Mouse (Mus musculus): ENCODE results near the gene Khdrbs1. TPM values are rescaled to one million over a fixed set of nuclear protein-coding genes. Genes with fewer than 3 reads are reported as not detected.
"Not testable (repeated sequence)": the region's sequence is repeated elsewhere in the genome, so short reads cannot be mapped to it uniquely, and the experiment has no call there.

Gene Khdrbs1
- polyA plus RNA-seq, 1 experiment from 2014 or later: 224 TPM

DNA sequence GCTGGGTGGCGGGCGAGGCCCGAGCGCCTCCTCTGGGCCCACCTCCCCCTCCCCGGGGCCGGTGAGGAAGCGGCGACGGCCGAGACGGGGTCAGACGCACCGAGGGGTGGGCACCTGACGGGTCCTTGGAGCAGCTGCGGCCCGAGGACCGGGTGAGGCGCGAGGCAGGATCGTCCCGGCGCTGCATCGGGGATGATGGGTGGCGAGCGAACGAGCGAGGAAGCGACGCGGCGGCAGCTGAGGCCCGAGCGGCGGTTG, 200 bp downstream of the Khdrbs1 start:
- WGBS: under 1% methylated on average over 31 of the region's 34 CpGs
- H3K4me2 ChIP-seq (replicated peaks): peak overlapping the region; percentile 69
- H3K27ac ChIP-seq (replicated peaks): peak overlapping the region; percentile 99
- peak overlapping the region; percentile 99 for H3K9ac ChIP-seq (replicated peaks)
- H3K9me3 ChIP-seq: no peaks in the 10 kb centered on the region
- H3K4me1 ChIP-seq: peaks cover 30% of the 10 kb centered on the region
- ATAC-seq (ENCODE audit: low FRiP score, low read depth): peak; percentile 77
- peak overlapping the region; percentile 100 for H3K4me3 ChIP-seq
- H3K27me3 ChIP-seq: no peaks in the 10 kb centered on the region
- H3K36me3 ChIP-seq: no peaks in the 10 kb centered on the region; the same call in 1 of the 2 replicates

DNA sequence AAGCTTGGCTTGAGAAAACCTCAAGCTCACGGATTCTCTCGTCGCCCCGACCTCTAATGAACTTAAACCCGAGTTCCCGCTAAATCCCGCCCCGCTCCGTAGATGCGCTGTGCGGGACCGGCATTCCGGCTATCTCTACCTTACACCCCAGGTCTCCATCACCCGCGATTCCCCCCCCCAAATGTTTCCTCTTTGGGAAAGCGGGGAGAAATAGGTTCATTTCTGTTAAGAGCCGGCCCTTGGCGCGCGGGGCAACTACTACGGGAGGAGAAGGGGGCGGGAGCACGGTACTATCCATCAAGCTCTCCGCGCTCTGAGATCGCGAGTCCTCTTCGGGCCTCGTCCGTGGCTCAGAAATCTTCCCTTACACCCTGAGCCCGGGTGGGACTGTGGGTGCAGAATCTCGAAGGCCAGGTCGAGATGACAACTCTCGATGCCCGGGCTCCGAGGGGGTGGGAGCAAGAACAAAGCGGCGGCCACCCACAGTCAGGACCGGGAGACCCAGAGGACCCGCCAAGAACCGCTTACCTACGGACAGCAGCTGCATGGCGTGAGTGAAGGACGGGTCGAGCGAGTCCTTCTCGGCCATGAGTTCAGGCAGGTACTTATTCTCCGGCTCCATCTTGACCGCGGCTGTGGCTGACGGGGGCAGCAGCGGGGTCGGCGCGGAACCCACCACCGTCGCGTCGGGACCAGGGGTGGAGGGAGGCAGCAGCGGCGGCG, 691 bp downstream of the Khdrbs1 start:
- WGBS: under 1% methylated on average over 57 of the region's 62 CpGs
- ATAC-seq (ENCODE audit: low FRiP score, low read depth): peak; percentile 2; the same call in 1 of the 2 replicates
- H3K4me1 ChIP-seq: peaks cover 30% of the 10 kb centered on the region
- peak overlapping the region; percentile 100 for H3K4me3 ChIP-seq
- H3K36me3 ChIP-seq: no peaks in the 10 kb centered on the region; the same call in 1 of the 2 replicates
- H3K9me3 ChIP-seq: no peaks in the 10 kb centered on the region
- peak overlapping the region; percentile 99 for H3K27ac ChIP-seq (replicated peaks)
- H3K9ac ChIP-seq (replicated peaks): peak overlapping the region; percentile 99
- H3K4me2 ChIP-seq (replicated peaks): peak overlapping the region; percentile 69
- H3K27me3 ChIP-seq: no peaks in the 10 kb centered on the region

DNA sequence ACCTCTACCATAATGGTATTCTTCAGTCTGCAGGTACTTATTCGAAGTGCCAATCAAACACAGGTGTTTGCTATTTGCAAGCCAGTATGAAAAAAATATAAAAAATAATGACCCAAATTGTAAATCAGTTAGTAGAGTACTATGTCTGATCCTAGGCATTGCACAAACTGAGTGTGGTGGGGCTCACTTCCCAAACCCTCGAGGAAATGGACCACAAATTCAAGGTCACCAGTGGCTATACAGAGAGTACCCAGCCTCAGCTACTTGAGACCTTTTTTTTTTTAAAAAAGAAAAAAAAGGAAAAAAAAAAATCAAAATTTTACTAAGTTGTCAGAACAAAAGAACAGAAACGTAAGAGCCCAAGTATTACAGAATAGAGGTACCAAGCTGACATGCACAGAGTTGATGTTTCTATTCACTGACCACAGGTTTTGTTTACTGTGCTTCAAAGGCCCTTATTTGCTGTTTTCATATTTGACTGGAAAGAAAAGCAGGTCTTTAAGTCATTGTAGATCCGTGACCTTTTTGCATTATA, 2.9 kb downstream of the Khdrbs1 start:
- H3K4me1 ChIP-seq: peaks cover 30% of the 10 kb centered on the region
- H3K9me3 ChIP-seq: no peaks in the 10 kb centered on the region
- peak overlapping the region; percentile 69 for H3K4me2 ChIP-seq (replicated peaks)
- H3K27me3 ChIP-seq: no peaks in the 10 kb centered on the region
- ATAC-seq (ENCODE audit: low FRiP score, low read depth): no peak
- WGBS: 79% methylated on average over 4 of the region's 4 CpGs
- H3K4me3 ChIP-seq: peak overlapping the region; percentile 20
- no peak overlapping the region for H3K27ac ChIP-seq (replicated peaks)
- peaks cover 5% of the 10 kb centered on the region; the same call in 1 of the 2 replicates for H3K36me3 ChIP-seq
- no peak overlapping the region for H3K9ac ChIP-seq (replicated peaks)

DNA sequence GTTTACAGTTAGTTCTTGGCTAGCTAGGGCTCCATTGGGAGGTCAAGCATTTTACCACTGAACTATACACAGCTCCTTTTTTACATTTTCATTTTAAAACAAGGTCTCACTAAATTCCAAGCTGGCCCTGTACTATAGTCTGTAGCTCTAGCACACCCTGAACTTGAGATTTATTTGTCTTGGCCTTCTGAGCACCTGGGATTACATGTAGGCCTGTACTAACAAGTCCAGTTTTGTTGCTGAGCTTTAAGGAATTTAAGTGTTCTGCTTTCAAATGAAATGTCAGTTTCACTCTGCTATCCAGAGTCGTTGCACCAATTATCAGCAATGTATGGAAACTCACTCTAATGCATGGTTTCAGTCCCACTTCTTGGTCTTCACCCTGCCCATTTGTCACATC, 5.9 kb downstream of the Khdrbs1 start:
- no peak for ATAC-seq (ENCODE audit: low FRiP score, low read depth)
- peaks cover 5% of the 10 kb centered on the region; the same call in 1 of the 2 replicates for H3K36me3 ChIP-seq

DNA sequence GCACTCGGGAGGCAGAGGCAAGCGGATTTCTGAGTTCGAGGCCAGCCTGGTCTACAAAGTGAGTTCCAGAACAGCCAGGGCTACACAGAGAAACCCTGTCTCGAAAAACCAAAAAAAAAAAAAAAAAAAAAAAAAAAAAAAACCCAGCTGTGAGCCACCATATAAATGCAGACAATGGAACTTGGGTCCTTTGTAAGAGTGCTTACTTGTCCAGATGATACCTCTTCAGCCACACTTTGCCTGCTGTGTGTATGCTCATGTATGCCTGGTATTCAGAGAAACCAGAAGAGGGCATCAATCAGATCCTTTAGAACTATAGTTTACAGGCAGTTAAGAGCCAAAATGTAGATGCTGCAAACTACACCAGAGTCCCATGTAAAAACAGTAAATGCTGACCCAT, 6.6 kb downstream of the Khdrbs1 start:
- 100% methylated on average over 3 of the region's 4 CpGs for WGBS

More for the DNA sequence above, 5.9 kb downstream of the Khdrbs1 start:
- WGBS: 94% methylated on average over 1 of the region's 1 CpGs
- Histone ChIP-seq H3K27me3 (no peaks in the 10 kb centered on the region), H3K4me1 (peaks cover 21% of the 10 kb centered on the region), H3K9me3 (no peaks in the 10 kb centered on the region), H3K4me3 (no peak overlapping the region), H3K27ac (replicated peaks) (no peak overlapping the region), H3K9ac (replicated peaks) (no peak overlapping the region), H3K4me2 (replicated peaks) (no peak overlapping the region)

DNA sequence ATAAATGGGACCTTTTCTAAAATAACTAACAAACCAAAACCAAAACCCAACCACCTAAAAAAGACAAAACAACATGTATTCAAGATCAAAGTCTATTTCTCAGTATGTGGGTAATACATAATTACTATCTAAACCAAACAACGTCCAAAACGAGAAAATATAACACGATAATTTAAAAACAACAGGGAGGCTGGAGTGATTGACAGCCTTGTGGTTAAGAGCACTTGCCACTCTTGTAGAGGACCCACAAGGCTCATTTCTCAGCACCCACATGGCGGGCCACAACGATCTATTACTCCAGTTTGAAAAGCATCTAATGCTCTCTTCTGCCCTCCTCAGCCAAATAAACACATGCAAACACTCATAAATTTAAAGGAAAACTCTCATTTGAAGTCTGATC, 10.7 kb downstream of the Khdrbs1 start:
- H3K36me3 ChIP-seq: peaks cover 41% of the 10 kb centered on the region
- no peaks in the 10 kb centered on the region for H3K27me3 ChIP-seq
- H3K4me3 ChIP-seq: no peak overlapping the region
- no peaks in the 10 kb centered on the region for H3K9me3 ChIP-seq
- no peak overlapping the region for H3K27ac ChIP-seq (replicated peaks)
- H3K9ac ChIP-seq (replicated peaks): no peak overlapping the region
- no peak for ATAC-seq (ENCODE audit: low FRiP score, low read depth)
- no peak overlapping the region for H3K4me2 ChIP-seq (replicated peaks)
- WGBS: 89% methylated on average over 5 of the region's 5 CpGs
- no peaks in the 10 kb centered on the region for H3K4me1 ChIP-seq

More for the DNA sequence above, 6.6 kb downstream of the Khdrbs1 start:
- H3K36me3 ChIP-seq; H3K4me2 ChIP-seq (replicated peaks); H3K4me3 ChIP-seq; H3K27ac ChIP-seq (replicated peaks); H3K9ac ChIP-seq (replicated peaks); H3K9me3 ChIP-seq; ATAC-seq (ENCODE audit: low FRiP score, low read depth); H3K27me3 ChIP-seq: not testable (repeated sequence)
- H3K4me1 ChIP-seq: peaks cover 21% of the 10 kb centered on the region

DNA sequence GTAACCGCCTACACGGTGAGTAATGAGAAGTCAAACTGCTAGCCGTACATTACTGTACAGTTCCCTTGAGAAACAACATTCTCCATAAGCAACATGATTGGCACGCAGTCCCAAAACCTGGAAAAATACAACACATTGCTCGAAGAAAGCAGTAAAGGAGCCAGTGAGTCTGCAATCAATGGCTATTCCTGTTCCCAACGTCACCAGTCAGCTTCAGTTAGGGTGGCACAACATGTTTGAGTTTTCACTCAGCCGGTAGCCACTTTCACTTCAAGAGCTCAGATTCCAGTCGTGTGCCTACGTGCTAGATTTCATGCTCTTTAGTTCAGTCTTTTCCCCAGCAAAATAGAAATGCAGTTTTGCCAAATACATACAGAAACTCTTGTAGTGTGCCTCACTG, 25.8 kb downstream of the Khdrbs1 start:
- WGBS: 93% methylated on average over 9 of the region's 9 CpGs
- H3K36me3 ChIP-seq: peaks cover 83% of the 10 kb centered on the region
- no peak overlapping the region for H3K27ac ChIP-seq (replicated peaks)

DNA sequence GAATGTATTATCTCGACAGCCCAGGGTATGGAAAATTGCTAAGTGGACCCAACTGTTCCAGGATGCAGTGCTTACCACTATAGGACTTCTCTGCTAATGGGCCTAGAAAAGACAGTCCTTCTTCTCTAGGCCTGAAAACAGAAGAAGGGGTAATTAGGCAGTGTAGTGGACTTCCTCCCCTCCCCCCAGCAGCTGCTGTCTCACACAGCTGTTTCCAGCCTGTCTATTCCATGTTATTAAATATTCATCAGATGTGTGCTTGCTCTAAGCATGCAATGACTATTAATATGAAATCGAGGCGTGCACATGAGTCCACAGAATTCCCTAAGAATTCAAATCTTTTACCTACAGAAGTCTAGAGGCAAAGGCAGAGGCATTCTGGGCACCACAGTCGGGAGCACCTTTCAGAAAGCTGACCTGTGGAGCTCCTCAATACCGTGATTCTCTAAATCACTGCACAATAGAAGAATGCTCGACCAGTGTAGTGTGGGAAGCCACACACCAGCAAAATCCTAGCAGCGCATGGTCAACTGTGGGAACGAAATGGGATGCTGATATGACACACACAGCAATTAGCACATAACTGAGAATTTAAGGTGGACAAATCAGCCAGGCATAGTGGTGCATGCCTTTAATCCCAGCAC, 32.5 kb downstream of the Khdrbs1 start:
- Histone ChIP-seq H3K27me3 (no peaks in the 10 kb centered on the region), H3K4me2 (replicated peaks) (peak overlapping the region; percentile 7; the same call in 1 of the 2 replicates), H3K9me3 (no peaks in the 10 kb centered on the region), H3K9ac (replicated peaks) (0 out of 2 replicates have a peak overlapping the region, but pooled peaks have one; percentile 20), H3K4me1 (peaks cover 18% of the 10 kb centered on the region), H3K4me3 (no peak overlapping the region), H3K36me3 (peaks cover 83% of the 10 kb centered on the region), H3K27ac (replicated peaks) (peak overlapping the region; percentile 88)
- 62% methylated on average over 8 of the region's 8 CpGs for WGBS
- ATAC-seq (ENCODE audit: low FRiP score, low read depth): peak; percentile 73

More for the DNA sequence above, 25.8 kb downstream of the Khdrbs1 start:
- Histone ChIP-seq H3K9me3 (no peaks in the 10 kb centered on the region), H3K4me2 (replicated peaks) (no peak overlapping the region), H3K4me3 (no peak overlapping the region), H3K27me3 (no peaks in the 10 kb centered on the region), H3K9ac (replicated peaks) (no peak overlapping the region), H3K4me1 (no peaks in the 10 kb centered on the region)
- ATAC-seq (ENCODE audit: low FRiP score, low read depth): no peak

DNA sequence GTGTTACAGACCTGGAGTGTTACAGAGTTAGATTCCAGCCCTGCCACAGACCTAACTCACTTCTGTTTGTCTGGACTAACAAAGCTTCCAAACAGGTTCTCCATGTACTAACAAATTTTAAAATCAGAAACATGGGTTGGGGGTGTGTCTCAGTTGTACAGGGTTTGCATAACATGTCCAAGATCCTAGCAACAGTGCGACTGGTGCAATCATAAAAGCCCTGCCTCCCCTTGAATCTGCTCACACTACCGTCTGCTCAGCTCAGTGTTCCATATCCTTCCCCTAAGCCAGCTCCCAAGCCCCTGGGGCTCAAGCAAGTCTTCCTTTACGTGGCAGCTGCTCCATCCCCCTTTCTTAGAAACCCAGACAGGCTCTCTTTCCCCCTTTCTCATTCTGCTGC, 35.4 kb downstream of the Khdrbs1 start:
- no peak overlapping the region for H3K4me2 ChIP-seq (replicated peaks)
- H3K27ac ChIP-seq (replicated peaks): peak overlapping the region; percentile 44
- H3K36me3 ChIP-seq: peaks cover 78% of the 10 kb centered on the region
- peaks cover 36% of the 10 kb centered on the region for H3K4me1 ChIP-seq
- H3K4me3 ChIP-seq: no peak overlapping the region
- H3K27me3 ChIP-seq: no peaks in the 10 kb centered on the region
- H3K9ac ChIP-seq (replicated peaks): no peak overlapping the region
- no peak for ATAC-seq (ENCODE audit: low FRiP score, low read depth)
- H3K9me3 ChIP-seq: no peaks in the 10 kb centered on the region
- WGBS: 53% methylated on average over 3 of the region's 3 CpGs

DNA sequence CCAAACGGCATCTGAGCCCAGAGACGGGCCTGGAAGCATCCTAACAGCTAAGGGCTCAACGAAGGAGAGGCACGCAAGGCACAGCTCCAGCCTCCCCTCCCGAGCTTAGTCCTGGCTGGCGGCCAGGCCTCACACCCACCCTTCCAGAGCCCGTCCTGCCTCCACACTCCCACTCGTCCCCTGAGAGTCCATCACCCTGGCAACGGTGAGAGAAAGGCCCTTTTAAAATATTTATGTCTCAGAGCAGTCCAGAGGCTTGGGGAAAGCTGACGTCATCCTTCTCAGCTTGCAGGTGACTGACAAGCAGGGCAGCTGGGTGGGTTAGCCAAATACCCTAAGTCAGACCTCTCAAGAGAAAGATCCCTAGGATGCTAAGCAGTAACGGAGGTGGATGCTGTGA, 39.6 kb downstream of the Khdrbs1 start:
- Histone ChIP-seq H3K27me3 (no peaks in the 10 kb centered on the region), H3K4me1 (peaks cover 20% of the 10 kb centered on the region), H3K4me2 (replicated peaks) (peak overlapping the region; percentile 17; the same call in 1 of the 2 replicates), H3K27ac (replicated peaks) (peak overlapping the region; percentile 90), H3K9me3 (no peaks in the 10 kb centered on the region), H3K9ac (replicated peaks) (peak overlapping the region; percentile 28; the same call in 1 of the 2 replicates), H3K4me3 (no peak overlapping the region), H3K36me3 (peaks cover 39% of the 10 kb centered on the region)
- ATAC-seq (ENCODE audit: low FRiP score, low read depth): peak; percentile 95
- WGBS: 14% methylated on average over 11 of the region's 11 CpGs

DNA sequence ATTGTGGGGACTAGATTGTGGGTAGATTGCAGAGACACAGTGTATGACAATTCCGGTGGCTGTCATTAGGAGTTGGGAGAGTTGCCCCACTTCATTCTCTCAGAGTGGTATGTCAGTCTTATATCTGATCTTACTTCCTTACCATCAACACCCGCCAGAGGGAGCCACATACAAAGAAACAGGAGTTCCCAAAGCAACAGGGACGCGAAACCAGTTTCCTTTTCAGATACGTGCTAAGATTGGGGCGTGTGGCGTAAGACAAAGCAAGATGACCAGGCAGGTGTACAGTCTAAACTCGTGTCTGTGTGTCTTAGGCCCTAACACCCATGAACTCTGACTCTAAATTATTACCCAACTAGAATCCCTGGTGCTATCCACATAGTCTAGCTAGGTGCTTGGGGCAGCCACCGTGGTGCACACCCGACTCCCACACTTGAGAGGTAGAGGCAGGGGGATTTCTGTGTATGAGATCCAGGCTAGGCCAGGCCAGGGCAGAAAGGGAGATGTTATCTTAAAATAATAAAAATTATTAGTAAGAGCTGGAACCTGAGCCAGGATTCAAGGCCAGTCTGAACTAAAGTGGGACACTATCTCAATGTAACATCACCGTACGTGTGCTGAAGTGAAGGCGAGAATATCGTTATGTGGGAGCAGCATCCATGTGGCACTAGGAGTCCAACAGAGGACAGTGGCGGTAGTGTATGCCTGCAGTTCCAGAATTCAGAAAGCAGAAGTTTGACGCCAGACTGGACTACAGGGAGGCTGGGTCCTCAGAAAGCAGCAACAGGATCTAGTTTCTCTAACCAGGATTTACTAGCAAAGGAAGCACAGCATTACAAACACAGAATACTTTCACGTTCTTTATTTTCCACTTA, 40.4 kb downstream of the Khdrbs1 start:
- ATAC-seq (ENCODE audit: low FRiP score, low read depth): 0 out of 2 replicates have a peak, but pooled peaks have one; percentile 9
- Histone ChIP-seq H3K27me3 (no peaks in the 10 kb centered on the region), H3K4me2 (replicated peaks) (peak overlapping the region; percentile 17; the same call in 1 of the 2 replicates), H3K9ac (replicated peaks) (peak overlapping the region; percentile 28; the same call in 1 of the 2 replicates), H3K27ac (replicated peaks) (peak overlapping the region; percentile 90), H3K4me3 (no peak overlapping the region), H3K9me3 (no peaks in the 10 kb centered on the region), H3K4me1 (peaks cover 26% of the 10 kb centered on the region), H3K36me3 (peaks cover 39% of the 10 kb centered on the region)
- WGBS: 57% methylated on average over 17 of the region's 17 CpGs
